Mouse (Mus musculus) CH12.LX (cell line): ENCODE measurements at regions not wholly inside any gene's neighbourhood (a gene's known extent, or its start where the extent isn't known, plus 50 kb on each side); places are given as distances from the start of the nearest gene placed in this dataset.

Source experiments
- BHLHE40 ChIP-seq: IDR thresholded peaks from 2 replicates; pipeline ENCODE4 v1.6.1; 2011; ENCODE audit warnings: mild to moderate bottlenecking, low read depth, low read length, improper control_type of control experiment
- CTCF ChIP-seq, 2 experiments: IDR thresholded peaks in 1 of 2; conservative IDR thresholded peaks in 1 of 2; 2 replicates each; pipeline ENCODE4 v1.5.1; 2011 to 2012; ENCODE audit warnings: low read depth in 2 of 2, low read length in 2 of 2, improper control_type of control experiment in 1 of 2, inconsistent platforms in 1 of 2, mild to moderate bottlenecking in 1 of 2, moderate library complexity in 1 of 2
- EP300 ChIP-seq: IDR thresholded peaks from 2 replicates; pipeline ENCODE4 v1.6.1; 2011; ENCODE audit warnings: low read length, improper control_type of control experiment
- SMC3 ChIP-seq: IDR thresholded peaks from 2 replicates; pipeline ENCODE4 v1.6.1; 2011; ENCODE audit warnings: low read depth, low read length, improper control_type of control experiment

GRCm38 (mm10) chr7:36134557-36134956 is 331.8 kb upstream of the Zfp507 start:
- TF ChIP-seq SMC3, result no peak
- no peak for TF ChIP-seq EP300
- no peak for TF ChIP-seq BHLHE40
- no peak for TF ChIP-seq CTCF (conservative IDR thresholded peaks at IDR 0.05 in 1 of 2, IDR thresholded peaks at IDR 0.05 in 1 of 2; ENCODE audit: low read depth in 2 of 2, low read length in 2 of 2)
